Mouse (Mus musculus): ENCODE data around the gene Chit1. TPM values are rescaled to one million over a fixed set of nuclear protein-coding genes. Genes with fewer than 3 reads are reported as not detected.

Chit1 gene
- polyA plus RNA-seq, 1 experiment from 2014 or later, result not detected

GRCm38 (mm10) chr1:134115424-134115823, 4.4 kb downstream of the Chit1 start:
- Histone ChIP-seq H3K4me1 (peaks cover 24% of the 10 kb centered on the region), H3K4me2 (no peak overlapping the region), H3K27ac (no peak overlapping the region), H3K27me3 (no peaks in the 10 kb centered on the region), H3K36me3 (no peaks in the 10 kb centered on the region), H3K9ac (no peak overlapping the region), H3K9me3 (no peaks in the 10 kb centered on the region), H3K4me3 (no peak overlapping the region)
- WGBS, result 31% methylated on average over 8 of the region's 8 CpGs
- no peak for ATAC-seq (ENCODE audit: insufficient number of reproducible peaks, insufficient read depth, low FRiP score, low TSS enrichment, low read depth)

- ATAC-seq (ENCODE audit: insufficient number of reproducible peaks, insufficient read depth, low FRiP score, low TSS enrichment, low read depth), result no peak
- no peaks in the 10 kb centered on the region for H3K27me3 ChIP-seq
Observed at GRCm38 (mm10) chr1:134117110-134117509, 6.1 kb downstream of the Chit1 start.

GRCm38 (mm10) chr1:134120179-134120578, 9.1 kb downstream of the Chit1 start:
- Histone ChIP-seq H3K4me1 (peaks cover 8% of the 10 kb centered on the region), H3K4me3 (no peak overlapping the region), H3K27me3 (no peaks in the 10 kb centered on the region), H3K27ac (no peak overlapping the region), H3K9me3 (no peaks in the 10 kb centered on the region), H3K9ac (no peak overlapping the region), H3K36me3 (no peaks in the 10 kb centered on the region), H3K4me2 (no peak overlapping the region)
- 0 out of 2 replicates have a peak, but pooled peaks have one; percentile 56 for ATAC-seq (ENCODE audit: insufficient number of reproducible peaks, insufficient read depth, low FRiP score, low TSS enrichment, low read depth)
- 1% methylated on average over 5 of the region's 5 CpGs for WGBS

More at GRCm38 (mm10) chr1:134117110-134117509, 6.1 kb downstream of the Chit1 start:
- no peaks in the 10 kb centered on the region for H3K36me3 ChIP-seq
- no peak overlapping the region for H3K27ac ChIP-seq
- WGBS, result 77% methylated on average over 5 of the region's 5 CpGs
- H3K9me3 ChIP-seq, result no peaks in the 10 kb centered on the region
- H3K9ac ChIP-seq, result no peak overlapping the region
- H3K4me1 ChIP-seq, result peaks cover 24% of the 10 kb centered on the region
- no peak overlapping the region for H3K4me3 ChIP-seq
- no peak overlapping the region for H3K4me2 ChIP-seq

- ATAC-seq (ENCODE audit: insufficient number of reproducible peaks, insufficient read depth, low FRiP score, low TSS enrichment, low read depth), result no peak
- no peaks in the 10 kb centered on the region for H3K36me3 ChIP-seq
- H3K4me2 ChIP-seq, result no peak overlapping the region
- H3K27ac ChIP-seq, result no peak overlapping the region
- H3K9ac ChIP-seq, result no peak overlapping the region
- H3K4me1 ChIP-seq, result no peaks in the 10 kb centered on the region
- no peaks in the 10 kb centered on the region for H3K27me3 ChIP-seq
- 60% methylated on average over 9 of the region's 9 CpGs for WGBS
- no peak overlapping the region for H3K4me3 ChIP-seq
- H3K9me3 ChIP-seq, result no peaks in the 10 kb centered on the region
Observed at GRCm38 (mm10) chr1:134122195-134122594, 11.2 kb downstream of the Chit1 start.

GRCm38 (mm10) chr1:134133316-134133715, 22.3 kb downstream of the Chit1 start:
- no peaks in the 10 kb centered on the region for H3K4me1 ChIP-seq
- H3K27me3 ChIP-seq, result no peaks in the 10 kb centered on the region
- ATAC-seq (ENCODE audit: insufficient number of reproducible peaks, insufficient read depth, low FRiP score, low TSS enrichment, low read depth), result no peak
- H3K27ac ChIP-seq, result no peak overlapping the region
- no peaks in the 10 kb centered on the region for H3K36me3 ChIP-seq
- H3K4me2 ChIP-seq, result no peak overlapping the region
- no peak overlapping the region for H3K9ac ChIP-seq
- 55% methylated on average over 11 of the region's 11 CpGs for WGBS
- no peak overlapping the region for H3K4me3 ChIP-seq
- no peaks in the 10 kb centered on the region for H3K9me3 ChIP-seq

GRCm38 (mm10) chr1:134136351-134136750, 25.3 kb downstream of the Chit1 start:
- no peak for ATAC-seq (ENCODE audit: insufficient number of reproducible peaks, insufficient read depth, low FRiP score, low TSS enrichment, low read depth)
- WGBS, result 46% methylated on average over 3 of the region's 3 CpGs

GRCm38 (mm10) chr1:134138424-134138823, 27.4 kb downstream of the Chit1 start:
- no peak for ATAC-seq (ENCODE audit: insufficient number of reproducible peaks, insufficient read depth, low FRiP score, low TSS enrichment, low read depth)
- no peak overlapping the region for H3K4me3 ChIP-seq
- 71% methylated on average over 9 of the region's 9 CpGs for WGBS

More at GRCm38 (mm10) chr1:134136351-134136750, 25.3 kb downstream of the Chit1 start:
- H3K9me3 ChIP-seq, result no peaks in the 10 kb centered on the region
- no peak overlapping the region for H3K4me3 ChIP-seq
- no peak overlapping the region for H3K4me2 ChIP-seq
- no peaks in the 10 kb centered on the region for H3K27me3 ChIP-seq
- no peak overlapping the region for H3K9ac ChIP-seq
- no peaks in the 10 kb centered on the region for H3K36me3 ChIP-seq
- no peaks in the 10 kb centered on the region for H3K4me1 ChIP-seq
- H3K27ac ChIP-seq, result no peak overlapping the region

GRCm38 (mm10) chr1:134142363-134142794, 31.3 kb downstream of the Chit1 start:
- Histone ChIP-seq H3K27me3 (no peaks in the 10 kb centered on the region), H3K4me1 (peaks cover 7% of the 10 kb centered on the region), H3K36me3 (no peaks in the 10 kb centered on the region), H3K9ac (no peak overlapping the region), H3K27ac (no peak overlapping the region), H3K4me2 (no peak overlapping the region), H3K4me3 (no peak overlapping the region), H3K9me3 (no peaks in the 10 kb centered on the region)
- 54% methylated on average over 4 of the region's 4 CpGs for WGBS
- ATAC-seq (ENCODE audit: insufficient number of reproducible peaks, insufficient read depth, low FRiP score, low TSS enrichment, low read depth), result no peak

More at GRCm38 (mm10) chr1:134138424-134138823, 27.4 kb downstream of the Chit1 start:
- H3K4me2 ChIP-seq, result no peak overlapping the region
- H3K27me3 ChIP-seq, result no peaks in the 10 kb centered on the region
- H3K4me1 ChIP-seq, result peaks cover 7% of the 10 kb centered on the region
- no peak overlapping the region for H3K27ac ChIP-seq
- H3K9ac ChIP-seq, result no peak overlapping the region
- no peaks in the 10 kb centered on the region for H3K9me3 ChIP-seq
- H3K36me3 ChIP-seq, result no peaks in the 10 kb centered on the region

GRCm38 (mm10) chr1:134146066-134146465, 35.0 kb downstream of the Chit1 start:
- Histone ChIP-seq H3K4me1 (peaks cover 7% of the 10 kb centered on the region), H3K9ac (no peak overlapping the region), H3K27ac (no peak overlapping the region), H3K4me3 (no peak overlapping the region), H3K4me2 (no peak overlapping the region), H3K27me3 (no peaks in the 10 kb centered on the region), H3K36me3 (no peaks in the 10 kb centered on the region), H3K9me3 (no peaks in the 10 kb centered on the region)
- 80% methylated on average over 8 of the region's 8 CpGs for WGBS
- no peak for ATAC-seq (ENCODE audit: insufficient number of reproducible peaks, insufficient read depth, low FRiP score, low TSS enrichment, low read depth)

- ATAC-seq (ENCODE audit: insufficient number of reproducible peaks, insufficient read depth, low FRiP score, low TSS enrichment, low read depth), result no peak
- 57% methylated on average over 8 of the region's 8 CpGs for whole genome bisulfite sequencing
- H3K4me2 ChIP-seq, result no peak overlapping the region
- no peaks in the 10 kb centered on the region for H3K27me3 ChIP-seq
- H3K27ac ChIP-seq, result no peak overlapping the region
- no peaks in the 10 kb centered on the region for H3K36me3 ChIP-seq
- H3K4me3 ChIP-seq, result no peak overlapping the region
- no peaks in the 10 kb centered on the region for H3K9me3 ChIP-seq
- H3K4me1 ChIP-seq, result no peaks in the 10 kb centered on the region
- H3K9ac ChIP-seq, result no peak overlapping the region
Observed at GRCm38 (mm10) chr1:134150076-134150475, 39.0 kb downstream of the Chit1 start.

GRCm38 (mm10) chr1:134150745-134151144, 39.7 kb downstream of the Chit1 start:
- Histone ChIP-seq H3K9ac (no peak overlapping the region), H3K4me2 (no peak overlapping the region), H3K4me1 (no peaks in the 10 kb centered on the region), H3K27me3 (no peaks in the 10 kb centered on the region), H3K36me3 (no peaks in the 10 kb centered on the region), H3K4me3 (no peak overlapping the region), H3K9me3 (no peaks in the 10 kb centered on the region), H3K27ac (no peak overlapping the region)
- 91% methylated on average over 9 of the region's 9 CpGs for WGBS
- ATAC-seq (ENCODE audit: insufficient number of reproducible peaks, insufficient read depth, low FRiP score, low TSS enrichment, low read depth), result no peak

- H3K27ac ChIP-seq, result no peak overlapping the region
- no peak overlapping the region for H3K4me2 ChIP-seq
- no peak overlapping the region for H3K4me3 ChIP-seq
- no peaks in the 10 kb centered on the region for H3K9me3 ChIP-seq
- H3K9ac ChIP-seq, result no peak overlapping the region
- peak; percentile 63; the same call in 1 of the 2 replicates for ATAC-seq (ENCODE audit: insufficient number of reproducible peaks, insufficient read depth, low FRiP score, low TSS enrichment, low read depth)
- 31% methylated on average over 13 of the region's 13 CpGs for WGBS
- no peaks in the 10 kb centered on the region for H3K27me3 ChIP-seq
- H3K4me1 ChIP-seq, result no peaks in the 10 kb centered on the region
- H3K36me3 ChIP-seq, result no peaks in the 10 kb centered on the region
Observed at GRCm38 (mm10) chr1:134151655-134152412, 40.8 kb downstream of the Chit1 start.

Measured in embryonic facial prominence, embryonic 13.5 days (tissue).